Mouse (Mus musculus): ENCODE measurements around the gene BC037034.

DNA sequence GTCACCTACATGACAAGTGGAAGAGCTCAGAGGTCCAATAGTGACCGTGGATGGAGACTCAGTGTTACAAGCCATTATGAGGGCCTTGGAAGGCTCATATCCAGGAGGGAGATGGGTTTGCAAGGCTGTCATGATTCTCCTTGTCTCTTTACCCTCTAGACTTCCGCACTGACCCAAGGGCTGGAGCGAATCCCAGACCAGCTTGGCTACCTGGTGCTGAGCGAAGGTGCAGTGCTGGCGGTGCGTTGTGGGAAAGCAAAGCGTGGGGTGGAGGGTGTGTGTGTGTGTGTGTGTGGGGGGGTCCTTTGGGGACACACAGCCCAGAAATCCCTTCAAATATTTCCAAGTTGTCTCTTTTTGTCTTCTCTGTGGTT, 7.8 kb downstream of the BC037034 start:
- TF ChIP-seq CTCF (IDR thresholded peaks at IDR 0.05; ENCODE audit: insufficient read depth, low read depth, low read length) (no peak), POLR2A (IDR thresholded peaks at IDR 0.05; ENCODE audit: insufficient read depth, low read depth, low read length) (no peak)

Measured in olfactory bulb, adult 2 months (tissue).